Mouse (Mus musculus): ENCODE measurements around the gene Rin1.

DNA sequence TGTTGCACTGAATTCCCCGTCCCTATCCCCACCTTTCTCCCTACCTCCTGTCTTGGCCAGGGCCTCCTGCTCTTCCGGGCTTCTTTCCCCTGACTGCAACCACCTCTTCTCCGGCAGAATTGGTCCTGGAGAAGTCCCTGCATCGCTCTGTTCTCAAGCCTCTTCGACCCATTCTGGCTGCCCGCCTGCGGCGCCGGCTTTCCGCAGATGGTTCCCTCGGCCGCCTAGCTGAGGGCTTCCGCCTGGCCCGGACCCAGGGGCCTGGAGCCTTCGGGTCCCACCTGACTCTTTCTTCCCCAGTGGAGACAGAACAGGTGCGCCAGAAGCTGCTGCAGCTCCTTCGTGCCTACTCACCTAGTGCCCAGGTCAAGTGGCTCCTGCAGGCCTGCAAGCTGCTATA lies 2.6 kb downstream of the Rin1 start:
- TF ChIP-seq EP300 (IDR thresholded peaks at IDR 0.05; ENCODE audit: low read depth) (no peak), CTCF (IDR thresholded peaks at IDR 0.05; ENCODE audit: low read depth) (no peak)
